Mouse (Mus musculus): Measurements from ENCODE around the gene Srpk2. TPM values are rescaled to one million over a fixed set of nuclear protein-coding genes. Genes with fewer than 3 reads are reported as not detected.
"Not testable (repeated sequence)": the region's sequence is repeated elsewhere in the genome, so short reads cannot be mapped to it uniquely, and the experiment has no call there.

Srpk2 gene
- total RNA-seq, 4 experiments from 2014 or later: 41.1 to 48.5 (median 42.5) TPM

DNA sequence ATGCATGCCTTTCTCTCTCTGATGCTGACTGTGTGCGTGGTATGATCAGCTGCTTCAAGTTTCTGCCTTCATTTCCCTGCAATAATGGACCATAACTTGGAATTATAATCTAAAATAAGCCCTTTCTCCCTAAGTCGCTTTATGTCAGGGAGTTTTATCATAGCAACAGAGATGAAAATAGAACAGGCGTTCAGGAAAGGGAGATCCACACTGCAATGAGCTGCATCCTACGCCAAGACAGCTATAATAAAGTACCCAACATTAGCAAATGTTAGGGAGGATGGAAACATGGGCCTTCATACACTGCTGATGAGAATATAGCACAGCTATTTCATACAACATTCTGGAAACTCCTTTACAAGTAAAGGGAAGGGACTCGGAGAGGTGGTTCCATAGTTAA lies 116.2 kb downstream of the Srpk2 start:
- no peak for DNase-seq (ENCODE audit: low spot score)

DNA sequence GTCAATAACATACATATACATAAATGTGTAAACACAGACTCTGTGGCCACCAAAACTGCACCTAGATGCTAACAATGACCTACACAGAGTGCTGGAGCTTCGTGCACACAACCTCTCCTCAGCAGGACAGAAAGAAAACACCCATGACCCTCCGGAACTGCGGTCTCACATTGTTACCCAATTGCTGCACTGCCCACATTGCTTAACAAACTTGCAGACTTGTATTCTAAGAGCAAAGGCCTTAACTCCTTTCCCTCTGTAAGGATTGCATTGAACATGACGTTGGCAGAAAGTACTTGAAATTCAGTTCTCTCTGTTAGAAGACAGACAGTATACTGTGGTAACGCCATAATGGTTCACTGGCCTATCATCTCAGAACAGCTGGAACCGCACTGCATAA lies 118.0 kb downstream of the Srpk2 start:
- no peak for DNase-seq (ENCODE audit: low spot score)

DNA sequence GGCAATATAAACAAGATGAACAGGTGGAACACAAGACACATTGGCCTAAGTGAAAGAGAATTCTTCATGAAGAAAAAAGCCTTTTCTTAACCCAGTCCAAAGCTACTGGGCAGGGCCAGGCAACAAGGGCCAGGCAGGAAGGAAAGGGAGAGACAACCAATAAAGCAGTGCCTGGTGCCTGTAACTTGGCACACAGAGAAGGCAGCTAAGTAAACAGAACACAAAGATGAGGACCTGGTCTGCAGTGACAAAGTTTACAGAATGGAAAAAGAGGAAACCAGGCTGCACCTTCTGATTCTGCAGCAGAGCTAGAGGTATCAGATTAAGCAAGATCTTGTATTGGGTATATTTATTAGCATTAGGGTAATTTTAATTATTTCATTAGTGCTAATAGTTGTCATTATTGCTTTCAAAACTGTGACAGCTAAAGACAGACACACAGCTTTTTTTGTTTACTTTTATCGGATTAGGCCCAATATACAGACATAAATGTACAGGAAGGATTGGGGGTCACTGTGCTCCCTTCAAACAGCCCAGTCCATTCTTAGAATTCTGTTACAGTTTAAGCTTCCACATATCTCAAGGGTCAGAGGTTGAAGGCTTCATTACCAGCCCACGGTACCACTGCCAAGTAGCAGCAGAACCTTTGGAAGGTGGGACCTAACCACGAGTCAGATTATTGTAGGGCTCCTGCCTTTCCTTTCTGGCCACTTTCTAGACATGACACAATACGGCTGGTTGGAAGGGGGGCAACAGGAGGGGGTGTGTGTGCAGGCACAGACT lies 121.9 kb downstream of the Srpk2 start:
- DNase-seq (ENCODE audit: low spot score): no peak

DNA sequence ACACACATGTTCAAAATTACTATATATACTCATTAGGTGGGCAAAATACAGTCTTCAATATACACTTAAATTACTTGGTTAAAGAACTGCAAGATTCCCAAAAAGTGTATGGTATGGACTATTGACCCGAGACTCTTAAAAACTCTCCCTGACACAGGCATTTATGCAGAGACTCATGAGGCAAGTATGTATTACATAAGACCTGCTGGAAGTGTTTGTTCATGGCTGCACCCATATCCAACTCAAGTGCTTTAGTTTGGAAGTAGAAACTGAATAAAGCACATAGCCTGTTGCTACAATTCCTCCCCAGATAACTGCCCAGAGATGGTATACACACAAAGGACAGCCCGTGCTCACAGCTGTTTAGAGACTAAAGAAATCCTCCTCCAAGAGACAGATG lies 123.2 kb downstream of the Srpk2 start:
- DNase-seq (ENCODE audit: low spot score): no peak

DNA sequence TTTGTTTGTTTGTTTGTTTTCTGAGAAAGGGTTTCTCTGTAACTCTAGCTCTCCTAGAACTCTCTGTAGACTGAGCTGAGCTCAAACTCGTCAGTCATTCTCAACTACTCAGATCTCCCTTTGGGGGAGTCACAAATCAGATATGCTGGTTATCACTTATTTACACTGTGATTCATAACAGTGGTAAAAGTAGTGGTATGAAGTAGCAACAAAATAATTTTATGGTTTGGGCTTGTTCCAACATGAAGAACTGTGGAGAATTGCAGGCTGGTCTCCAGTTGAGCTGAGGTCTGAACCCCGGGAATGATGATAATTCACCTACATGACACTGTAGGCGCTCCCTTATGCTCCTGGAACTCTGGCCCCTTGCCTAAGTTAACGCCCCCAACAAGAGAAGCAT lies 124.2 kb downstream of the Srpk2 start:
- no peak for DNase-seq (ENCODE audit: low spot score)

DNA sequence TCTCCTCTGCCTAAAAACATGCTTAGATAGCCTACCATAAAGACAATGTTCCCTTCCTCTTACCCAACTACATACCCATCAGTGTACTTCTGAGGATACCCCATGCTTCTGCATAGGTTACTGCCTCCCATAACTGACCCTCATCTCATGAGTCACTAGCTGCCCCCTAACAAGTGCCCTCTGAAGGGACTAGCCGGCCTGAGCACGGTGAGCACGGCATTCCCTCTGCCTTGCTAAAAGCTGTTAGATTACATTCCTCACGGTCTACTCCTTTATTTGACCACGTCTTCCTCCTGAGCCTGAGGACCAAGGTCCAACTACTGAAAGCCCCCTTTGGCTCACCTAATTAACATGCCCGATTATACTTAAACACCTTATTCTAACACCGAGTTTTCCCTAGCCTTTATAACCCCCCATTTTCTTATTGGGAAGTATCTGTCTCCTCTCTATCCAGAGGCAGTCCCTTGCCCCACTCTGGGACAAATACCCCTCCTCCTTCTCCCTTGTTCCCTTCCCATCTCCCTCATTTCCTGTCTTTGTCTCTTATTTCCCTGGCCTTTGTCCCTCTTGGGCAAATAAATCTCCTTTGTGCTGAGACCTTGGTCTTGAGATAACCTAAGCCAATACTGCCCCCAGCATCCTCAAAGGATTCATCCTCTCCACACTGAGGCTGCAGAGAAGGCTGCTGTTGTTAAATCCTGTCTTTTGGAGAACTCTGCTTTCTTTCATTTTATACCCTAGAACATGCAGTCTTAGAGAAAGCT lies 128.2 kb downstream of the Srpk2 start:
- no peak for DNase-seq (ENCODE audit: low spot score)

DNA sequence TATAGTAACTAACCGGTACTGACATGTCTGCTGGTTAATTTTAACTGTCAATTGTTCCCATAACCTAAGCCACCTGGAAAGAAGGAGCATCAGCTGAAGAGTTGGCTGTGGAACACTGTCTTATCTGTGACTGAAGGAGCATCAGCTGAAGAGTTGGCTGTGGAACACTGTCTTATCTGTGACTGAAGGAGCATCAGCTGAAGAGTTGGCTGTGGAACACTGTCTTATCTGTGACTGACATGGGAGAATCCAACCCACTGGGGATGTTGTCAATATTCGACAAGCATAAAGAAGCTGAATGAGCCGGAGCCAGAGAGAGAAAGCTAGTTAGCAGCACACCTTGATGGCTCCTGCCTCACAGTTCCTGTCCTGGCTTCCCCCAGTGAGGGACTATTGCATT lies 131.1 kb downstream of the Srpk2 start:
- not testable (repeated sequence) for DNase-seq (ENCODE audit: low spot score)

DNA sequence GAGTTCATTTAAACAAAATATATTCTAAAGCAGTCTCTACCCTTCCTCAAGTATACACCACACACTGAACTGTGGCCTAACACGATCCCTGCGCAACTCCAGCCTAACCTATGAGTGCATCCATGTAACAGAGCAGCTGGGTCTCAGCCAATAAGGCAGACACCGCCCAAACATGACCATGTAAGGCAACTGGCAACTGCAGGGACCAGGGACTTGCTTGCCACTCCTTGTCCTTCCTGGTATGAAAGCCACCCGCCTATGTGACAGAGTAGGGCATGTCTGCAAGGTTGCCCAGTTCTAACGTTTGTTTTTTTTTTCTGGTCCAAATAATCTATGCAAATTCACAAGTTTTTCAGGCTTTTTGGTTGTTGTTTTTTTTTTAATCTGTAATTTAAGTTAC lies 132.7 kb downstream of the Srpk2 start:
- no peak for DNase-seq (ENCODE audit: low spot score)

- DNase-seq (ENCODE audit: low spot score): no peak
These were observed 148.7 kb downstream of the Srpk2 start for GRCm38 (mm10) chr5:23535692-23536091.

DNA sequence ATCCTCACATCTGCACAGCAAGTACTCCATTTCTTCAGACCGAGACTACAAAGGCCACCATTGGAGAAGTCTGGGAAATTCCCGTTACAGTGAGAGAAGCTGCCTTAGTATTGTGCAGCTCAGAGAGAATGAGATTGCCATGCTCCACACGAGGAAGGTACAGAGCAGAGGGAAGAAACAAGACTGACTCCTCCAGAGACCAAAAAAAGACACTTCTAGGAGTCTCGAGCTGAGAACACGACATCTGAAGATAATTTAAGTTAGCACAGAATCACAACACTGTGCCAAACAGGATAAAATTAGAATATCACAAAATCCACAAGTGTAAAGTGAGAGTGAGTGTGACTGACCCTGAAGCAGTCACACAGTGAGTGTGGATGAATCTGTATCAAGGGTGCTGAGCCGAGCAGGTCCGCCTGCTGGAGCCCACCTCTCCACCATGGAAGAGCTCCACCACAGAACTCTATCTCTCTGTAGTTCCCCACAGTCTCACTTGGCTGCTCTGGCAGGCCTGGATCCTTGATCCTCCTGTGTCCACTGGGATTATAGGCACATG lies 152.8 kb downstream of the Srpk2 start:
- DNase-seq (ENCODE audit: low spot score): no peak

- no peak for DNase-seq (ENCODE audit: low spot score)
These were observed 153.3 kb downstream of the Srpk2 start for GRCm38 (mm10) chr5:23531100-23531499.

- no peak for DNase-seq (ENCODE audit: low spot score)
These were observed 159.8 kb downstream of the Srpk2 start for GRCm38 (mm10) chr5:23524621-23525020.

GRCm38 (mm10) chr5:23523936-23524335 lies 160.5 kb downstream of the Srpk2 start:
- DNase-seq (ENCODE audit: low spot score): no peak

DNA sequence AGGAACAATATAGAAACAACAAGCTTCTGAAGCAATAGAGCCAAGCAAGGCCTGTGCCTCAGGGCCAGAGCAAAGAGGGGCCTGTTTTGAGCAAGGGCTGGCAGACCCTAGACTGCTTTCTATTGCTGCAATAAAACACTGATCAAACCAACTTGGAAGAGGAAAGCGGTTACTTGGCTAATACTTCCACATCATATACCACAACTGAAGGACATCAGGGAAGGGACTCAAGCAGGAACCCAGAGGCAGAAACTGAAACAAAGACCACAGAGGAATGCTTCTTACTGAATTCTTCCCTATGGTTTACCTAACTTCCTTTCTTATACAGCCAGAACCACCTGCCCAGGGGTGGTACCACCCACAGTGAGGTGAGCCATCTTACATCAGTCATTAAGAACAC lies 162.8 kb downstream of the Srpk2 start:
- no peak for DNase-seq (ENCODE audit: low spot score)

- peak; percentile 24 for DNase-seq (ENCODE audit: low spot score)
These were observed 164.7 kb downstream of the Srpk2 start for GRCm38 (mm10) chr5:23519679-23520078.

GRCm38 (mm10) chr5:23518673-23519072 lies 165.7 kb downstream of the Srpk2 start:
- DNase-seq (ENCODE audit: low spot score): peak; percentile 45

DNA sequence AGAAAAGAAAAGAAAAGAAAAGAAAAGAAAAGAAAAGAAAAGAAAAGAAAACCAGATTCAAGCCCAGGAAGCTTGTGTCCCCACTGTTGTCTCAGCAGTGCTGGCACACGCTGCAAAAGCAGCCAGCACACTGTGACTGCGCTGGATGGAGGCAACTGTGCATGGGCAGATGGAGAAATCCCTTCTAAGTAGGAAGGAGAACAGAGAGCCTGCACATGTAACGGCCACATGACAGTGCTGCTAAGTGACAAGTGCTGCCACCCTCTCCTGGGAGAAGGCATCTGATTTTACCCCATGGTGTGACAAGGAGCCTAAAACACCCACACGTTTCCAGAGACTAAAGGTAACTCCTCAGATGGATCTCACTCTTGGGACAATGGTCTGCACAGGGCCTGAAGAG lies 166.6 kb downstream of the Srpk2 start:
- no peak for DNase-seq (ENCODE audit: low spot score)

- no peak for DNase-seq (ENCODE audit: low spot score)
These were observed 167.5 kb downstream of the Srpk2 start for GRCm38 (mm10) chr5:23516962-23517361.

- DNase-seq (ENCODE audit: low spot score): no peak
These were observed 169.4 kb downstream of the Srpk2 start for GRCm38 (mm10) chr5:23515038-23515437.

- no peak for DNase-seq (ENCODE audit: low spot score)
These were observed 170.9 kb downstream of the Srpk2 start for GRCm38 (mm10) chr5:23513468-23513867.

GRCm38 (mm10) chr5:23512556-23512955 lies 171.9 kb downstream of the Srpk2 start:
- no peak for DNase-seq (ENCODE audit: low spot score)

GRCm38 (mm10) chr5:23511456-23511855 lies 173.0 kb downstream of the Srpk2 start:
- no peak for DNase-seq (ENCODE audit: low spot score)

- no peak for DNase-seq (ENCODE audit: low spot score)
These were observed 175.8 kb downstream of the Srpk2 start for GRCm38 (mm10) chr5:23508630-23509029.

Measured in heart, adult 8-10 months (tissue).